Mouse (Mus musculus): ENCODE measurements around the gene Gpr62. TPM values are rescaled to one million over a fixed set of nuclear protein-coding genes. Genes with fewer than 3 reads are reported as not detected.

Gpr62 gene
- polyA plus RNA-seq (2012; rRNA removed): 22.5 and 24.9 TPM in 2 replicates

DNA sequence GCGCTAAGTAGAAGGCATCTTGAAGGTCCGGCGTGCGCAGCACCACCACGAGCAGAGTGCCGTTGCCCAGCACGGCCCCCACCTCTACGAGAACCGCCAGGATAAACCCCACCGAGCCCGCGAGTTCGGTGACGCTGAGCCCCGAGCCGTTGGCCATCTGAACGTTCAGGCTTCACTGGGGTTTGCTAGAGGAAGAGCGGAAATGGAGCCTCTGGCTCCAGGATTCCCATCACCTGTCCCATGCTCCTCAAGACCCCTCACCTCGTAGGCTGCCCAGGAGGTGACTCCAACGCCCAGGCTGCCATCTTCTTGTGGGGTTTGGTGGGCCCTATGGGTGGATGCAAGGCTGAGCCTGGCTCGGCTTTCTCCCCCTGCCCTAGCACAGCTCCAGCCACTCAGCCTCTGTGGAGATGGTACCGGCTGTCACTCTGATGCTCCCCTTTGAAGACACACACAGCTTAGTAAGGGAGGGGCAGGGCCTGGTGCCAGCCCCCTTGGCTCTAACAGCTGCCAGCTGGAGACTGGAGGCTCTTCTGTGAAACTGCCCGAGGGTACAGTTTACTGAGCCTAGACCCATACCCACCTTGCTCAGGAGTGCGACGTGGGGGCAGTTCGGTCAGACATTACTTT is at the start of gene Gpr62:
TSS of gene Gpr62 (minus strand) at position 368 of the 630 bp plus-strand sequence.
- TF ChIP-seq CTCF (IDR thresholded peaks at IDR 0.05; ENCODE audit: control insufficient read depth, insufficient read depth, insufficient replicate concordance, low read depth, low read length): no peak
- TF ChIP-seq POLR2A (IDR thresholded peaks at IDR 0.05; ENCODE audit: control insufficient read depth, low read depth, low read length): no peak; the same call in 1 of the 2 replicates
- H3K4me1 ChIP-seq (ENCODE audit: control insufficient read depth, insufficient read depth, low read length): peaks cover 11% of the 10 kb centered on the region
- peak within 1 kb of the TSS; percentile 84 for H3K4me3 ChIP-seq (ENCODE audit: control insufficient read depth, low read depth, low read length)
- H3K36me3 ChIP-seq (ENCODE audit: control insufficient read depth, insufficient read depth, low read length): no peaks in the 10 kb centered on the region
- no peaks in the 10 kb centered on the region for H3K27me3 ChIP-seq (ENCODE audit: control insufficient read depth, insufficient read depth, low read length)
- peak within 1 kb of the TSS; percentile 67 for H3K27ac ChIP-seq (ENCODE audit: control insufficient read depth, insufficient read depth, low read depth, low read length)

DNA sequence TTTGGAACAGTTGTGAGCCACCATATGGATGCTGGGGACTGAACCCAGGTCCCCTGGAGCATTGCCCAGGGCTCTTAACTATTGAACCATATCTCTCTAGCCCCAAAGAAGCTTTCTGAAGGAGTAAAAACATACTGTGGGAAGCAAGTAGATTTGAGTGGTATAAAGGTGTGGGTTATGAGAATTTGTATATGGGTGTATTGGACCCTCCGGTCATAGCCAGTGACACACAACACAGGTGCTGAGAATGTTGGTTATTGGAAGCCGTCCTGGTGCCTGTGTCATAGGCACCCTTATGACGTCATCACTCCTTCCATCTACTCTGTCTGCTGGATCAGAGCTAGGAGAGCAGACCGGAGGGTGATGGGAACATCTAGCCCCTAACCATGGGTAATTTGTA is 48.5 kb upstream of the Gpr62 start, which contains the start of gene Iqcf5:
TSS of gene Iqcf5 (plus strand) at position 301 of the 400 bp plus-strand sequence.
- H3K4me1 ChIP-seq (ENCODE audit: control insufficient read depth, insufficient read depth, low read length): no peaks in the 10 kb centered on the region
- H3K27me3 ChIP-seq (ENCODE audit: control insufficient read depth, insufficient read depth, low read length): no peaks in the 10 kb centered on the region
- TF ChIP-seq CTCF (IDR thresholded peaks at IDR 0.05; ENCODE audit: control insufficient read depth, insufficient read depth, insufficient replicate concordance, low read depth, low read length) (no peak), POLR2A (IDR thresholded peaks at IDR 0.05; ENCODE audit: control insufficient read depth, low read depth, low read length) (peak; percentile 36; the same call in 1 of the 2 replicates)

DNA sequence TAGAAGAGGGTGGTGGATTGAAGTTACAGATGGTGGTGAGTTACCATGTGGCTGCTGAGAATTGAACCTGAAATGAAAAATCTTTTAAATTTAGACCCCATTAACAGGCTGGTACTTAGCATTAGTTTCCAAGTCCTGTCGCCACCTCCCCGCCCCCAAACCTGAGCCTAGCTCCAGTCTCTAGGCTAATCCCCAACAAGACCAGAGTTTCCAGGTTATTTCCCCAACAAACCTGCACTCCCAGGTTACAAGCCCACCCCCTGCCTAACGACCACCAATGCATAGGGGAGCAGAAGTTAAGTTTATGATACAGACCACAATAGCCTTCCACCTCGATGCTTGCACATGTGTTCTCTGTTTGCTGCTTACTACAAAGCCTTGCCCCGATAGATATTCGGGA is 47.8 kb upstream of the Gpr62 start:
- no peaks in the 10 kb centered on the region for H3K4me1 ChIP-seq (ENCODE audit: control insufficient read depth, insufficient read depth, low read length)
- no peaks in the 10 kb centered on the region for H3K36me3 ChIP-seq (ENCODE audit: control insufficient read depth, insufficient read depth, low read length)
- TF ChIP-seq POLR2A (IDR thresholded peaks at IDR 0.05; ENCODE audit: control insufficient read depth, low read depth, low read length) (no peak), CTCF (IDR thresholded peaks at IDR 0.05; ENCODE audit: control insufficient read depth, insufficient read depth, insufficient replicate concordance, low read depth, low read length) (no peak)

More for the DNA sequence above, 48.5 kb upstream of the Gpr62 start, which contains the start of gene Iqcf5:
- Histone ChIP-seq H3K36me3 (ENCODE audit: control insufficient read depth, insufficient read depth, low read length) (no peaks in the 10 kb centered on the region), H3K4me3 (ENCODE audit: control insufficient read depth, low read depth, low read length) (peak within 1 kb of the TSS; percentile 60), H3K27ac (ENCODE audit: control insufficient read depth, insufficient read depth, low read depth, low read length) (no peak within 1 kb of the TSS)

DNA sequence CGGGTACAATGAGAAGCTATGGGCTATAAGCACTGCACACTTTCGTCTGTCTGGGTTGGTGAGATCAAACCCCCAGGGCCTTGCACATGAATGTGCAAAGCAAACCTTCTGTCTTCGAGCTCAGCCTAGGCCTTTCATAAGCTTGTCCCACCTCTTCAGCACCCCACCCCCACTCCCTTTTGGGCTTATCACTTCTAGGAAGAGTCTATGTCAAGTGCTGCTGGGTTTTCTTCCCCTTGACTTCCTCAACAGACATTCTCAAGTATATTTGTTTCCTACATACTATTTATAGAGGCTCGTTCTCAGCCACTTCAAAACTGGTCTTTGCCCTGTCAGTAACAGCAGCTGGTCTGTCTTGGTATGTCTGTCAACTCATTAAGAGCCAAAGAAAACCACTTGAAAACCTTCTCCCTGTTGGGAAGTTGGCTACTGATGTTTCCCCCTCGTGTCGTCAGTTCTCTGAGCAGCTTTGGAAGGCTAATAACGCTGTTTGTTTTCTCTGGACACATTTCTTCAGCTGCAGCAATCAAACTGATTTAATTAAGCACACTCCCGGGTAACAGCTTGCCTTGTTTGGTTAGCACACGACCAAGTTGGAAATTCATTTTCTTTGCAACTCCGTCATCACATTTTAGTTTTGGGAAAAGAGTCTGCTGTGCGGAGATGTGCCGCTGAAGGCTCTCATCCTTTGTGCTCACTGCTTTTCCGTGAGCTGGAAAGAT is 47.2 kb upstream of the Gpr62 start:
- Histone ChIP-seq H3K4me1 (ENCODE audit: control insufficient read depth, insufficient read depth, low read length) (no peaks in the 10 kb centered on the region), H3K36me3 (ENCODE audit: control insufficient read depth, insufficient read depth, low read length) (no peaks in the 10 kb centered on the region), H3K4me3 (ENCODE audit: control insufficient read depth, low read depth, low read length) (no peak overlapping the region), H3K27me3 (ENCODE audit: control insufficient read depth, insufficient read depth, low read length) (no peaks in the 10 kb centered on the region), H3K27ac (ENCODE audit: control insufficient read depth, insufficient read depth, low read depth, low read length) (no peak overlapping the region)
- no peak for TF ChIP-seq CTCF (IDR thresholded peaks at IDR 0.05; ENCODE audit: control insufficient read depth, insufficient read depth, insufficient replicate concordance, low read depth, low read length)
- no peak for TF ChIP-seq POLR2A (IDR thresholded peaks at IDR 0.05; ENCODE audit: control insufficient read depth, low read depth, low read length)

More for the DNA sequence above, 47.8 kb upstream of the Gpr62 start:
- Histone ChIP-seq H3K27ac (ENCODE audit: control insufficient read depth, insufficient read depth, low read depth, low read length) (no peak overlapping the region), H3K4me3 (ENCODE audit: control insufficient read depth, low read depth, low read length) (no peak overlapping the region), H3K27me3 (ENCODE audit: control insufficient read depth, insufficient read depth, low read length) (no peaks in the 10 kb centered on the region)

DNA sequence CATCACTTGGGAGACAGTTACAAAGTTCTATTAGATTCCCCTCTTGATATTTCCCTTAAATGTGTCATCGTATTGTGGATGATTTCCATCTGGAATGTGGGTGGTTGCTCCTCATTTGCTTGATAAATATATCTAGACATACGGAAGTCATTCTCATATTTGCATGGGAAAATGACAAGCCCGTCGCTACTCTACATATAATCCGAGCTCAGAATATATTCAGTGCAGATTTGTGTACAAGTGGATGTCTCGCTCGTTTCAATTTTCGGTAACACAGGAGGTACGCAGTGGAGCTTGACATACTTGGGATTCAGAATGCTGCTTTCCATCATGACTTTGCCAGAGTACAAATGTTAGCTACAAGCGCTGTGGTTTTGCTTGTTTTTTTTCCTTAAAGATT is 43.6 kb upstream of the Gpr62 start:
- Histone ChIP-seq H3K4me1 (ENCODE audit: control insufficient read depth, insufficient read depth, low read length) (no peaks in the 10 kb centered on the region), H3K36me3 (ENCODE audit: control insufficient read depth, insufficient read depth, low read length) (no peaks in the 10 kb centered on the region), H3K27ac (ENCODE audit: control insufficient read depth, insufficient read depth, low read depth, low read length) (no peak overlapping the region), H3K4me3 (ENCODE audit: control insufficient read depth, low read depth, low read length) (no peak overlapping the region), H3K27me3 (ENCODE audit: control insufficient read depth, insufficient read depth, low read length) (no peaks in the 10 kb centered on the region)
- TF ChIP-seq POLR2A (IDR thresholded peaks at IDR 0.05; ENCODE audit: control insufficient read depth, low read depth, low read length) (no peak), CTCF (IDR thresholded peaks at IDR 0.05; ENCODE audit: control insufficient read depth, insufficient read depth, insufficient replicate concordance, low read depth, low read length) (no peak)

DNA sequence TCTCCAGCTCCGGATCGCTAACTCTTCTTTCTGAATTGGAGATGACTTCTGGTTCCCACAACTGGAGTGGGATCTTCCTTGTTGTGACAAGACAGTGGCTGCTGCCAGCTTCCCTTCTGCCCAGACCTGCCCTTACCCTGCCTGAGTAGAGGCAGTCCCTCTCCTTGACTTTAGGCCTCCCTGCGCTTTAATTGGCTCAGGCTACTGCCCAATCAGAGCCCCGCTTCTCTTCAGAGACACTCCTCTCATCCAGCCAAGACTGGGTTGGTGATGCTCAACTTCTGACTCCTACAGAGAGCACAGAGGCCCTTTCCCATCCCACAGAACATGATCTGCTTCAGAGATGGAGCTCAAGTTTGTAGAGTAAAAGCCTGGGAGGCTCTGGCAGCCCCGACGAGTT is 38.5 kb upstream of the Gpr62 start:
- H3K27ac ChIP-seq (ENCODE audit: control insufficient read depth, insufficient read depth, low read depth, low read length): no peak overlapping the region
- H3K4me3 ChIP-seq (ENCODE audit: control insufficient read depth, low read depth, low read length): no peak overlapping the region
- H3K4me1 ChIP-seq (ENCODE audit: control insufficient read depth, insufficient read depth, low read length): no peaks in the 10 kb centered on the region
- no peaks in the 10 kb centered on the region for H3K36me3 ChIP-seq (ENCODE audit: control insufficient read depth, insufficient read depth, low read length)
- no peak for TF ChIP-seq POLR2A (IDR thresholded peaks at IDR 0.05; ENCODE audit: control insufficient read depth, low read depth, low read length)
- TF ChIP-seq CTCF (IDR thresholded peaks at IDR 0.05; ENCODE audit: control insufficient read depth, insufficient read depth, insufficient replicate concordance, low read depth, low read length): no peak
- H3K27me3 ChIP-seq (ENCODE audit: control insufficient read depth, insufficient read depth, low read length): no peaks in the 10 kb centered on the region

DNA sequence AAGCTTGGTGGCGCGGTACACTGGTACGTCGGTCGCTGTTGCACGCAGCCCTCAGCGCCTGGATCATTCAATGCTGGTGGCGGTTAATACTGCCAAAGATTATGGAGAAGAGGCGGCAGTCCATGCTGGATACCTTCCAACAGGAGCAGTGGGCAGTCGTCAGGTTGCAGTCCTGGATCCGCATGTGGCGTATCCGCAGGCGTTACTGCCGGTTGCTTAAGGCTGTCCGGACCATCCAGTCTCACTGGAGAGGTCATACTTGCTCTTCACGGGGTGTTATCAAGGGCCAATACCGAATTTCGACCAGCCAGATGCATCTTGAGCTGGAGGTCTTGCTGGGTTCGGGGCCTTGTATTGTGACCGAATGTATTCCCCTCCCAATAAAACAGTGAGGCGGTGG is 36.1 kb upstream of the Gpr62 start:
- peak overlapping the region; percentile 83 for H3K4me3 ChIP-seq (ENCODE audit: control insufficient read depth, low read depth, low read length)
- H3K36me3 ChIP-seq (ENCODE audit: control insufficient read depth, insufficient read depth, low read length): no peaks in the 10 kb centered on the region
- TF ChIP-seq CTCF (IDR thresholded peaks at IDR 0.05; ENCODE audit: control insufficient read depth, insufficient read depth, insufficient replicate concordance, low read depth, low read length) (no peak), POLR2A (IDR thresholded peaks at IDR 0.05; ENCODE audit: control insufficient read depth, low read depth, low read length) (no peak)
- H3K27me3 ChIP-seq (ENCODE audit: control insufficient read depth, insufficient read depth, low read length): no peaks in the 10 kb centered on the region
- H3K4me1 ChIP-seq (ENCODE audit: control insufficient read depth, insufficient read depth, low read length): no peaks in the 10 kb centered on the region
- no peak overlapping the region for H3K27ac ChIP-seq (ENCODE audit: control insufficient read depth, insufficient read depth, low read depth, low read length)
